Mouse (Mus musculus) frontal cortex, postnatal 14 days (tissue): ENCODE measurements around the gene Ddx28.

Source experiments
- DNase-seq, 2 experiments: peaks; one replicate each; pipeline ENCODE4 v3.0.0; 2022; ENCODE audit warnings: low spot score in 2 of 2

The Ddx28 gene

GRCm38 (mm10) chr8:105966692-105967311 is 44.9 kb downstream of the Ddx28 start:
- no peak for DNase-seq

- DNase-seq = no peak
These were observed 45.8 kb downstream of the Ddx28 start, which contains the start of gene Slc12a4 for GRCm38 (mm10) chr8:105965905-105966341. Gene Slc12a4, minus strand, starts transcription at chr8:105966097.

- DNase-seq = no peak
These were observed 46.3 kb downstream of the Ddx28 start for GRCm38 (mm10) chr8:105965266-105965904.

GRCm38 (mm10) chr8:105964506-105965265 is 47.0 kb downstream of the Ddx28 start:
- DNase-seq = no peak

GRCm38 (mm10) chr8:105961536-105961935 is 50.1 kb downstream of the Ddx28 start:
- no peak for DNase-seq

- DNase-seq = no peak
These were observed 50.6 kb downstream of the Ddx28 start for GRCm38 (mm10) chr8:105961101-105961500.
